Mouse (Mus musculus) thymus, adult 2 months (tissue): Measurements from ENCODE around the gene Gm28305.

Source experiments
- CTCF ChIP-seq: fragments of 200-500 bp; IDR thresholded peaks from 2 replicates; pipeline ENCODE4 v1.5.1; 2012; ENCODE audit warnings: mild to moderate bottlenecking, control low read depth, low read length, moderate library complexity, borderline replicate concordance; ENCODE audit not compliant: control insufficient read depth, poor library complexity, insufficient read depth; ENCODE audit errors: extremely low read depth
- POLR2A ChIP-seq: fragments of 200-500 bp; IDR thresholded peaks from 2 replicates; pipeline ENCODE4 v1.6.1; 2012; ENCODE audit warnings: mild to moderate bottlenecking, low read length, control low read depth, moderate library complexity; ENCODE audit not compliant: control insufficient read depth, poor library complexity, insufficient read depth; ENCODE audit errors: extremely low read depth

- no peak for TF ChIP-seq POLR2A
- TF ChIP-seq CTCF: no peak
Measured at GRCm38 (mm10) chr9:104107482-104107881, 67.0 kb downstream of the Gm28305 start.
